Mouse (Mus musculus): ENCODE data around the gene A930018P22Rik. TPM values are rescaled to one million over a fixed set of nuclear protein-coding genes. Genes with fewer than 3 reads are reported as not detected.
"Not testable (repeated sequence)": the region's sequence is repeated elsewhere in the genome, so short reads cannot be mapped to it uniquely, and the experiment has no call there.

Gene A930018P22Rik
- not detected for total RNA-seq (2021)

GRCm38 (mm10) chr2:104122505-104123378, at the start of gene A930018P22Rik:
Gene A930018P22Rik (plus strand): TSS chr2:104122769.
- DNase-seq: peak; percentile 84 to 87

DNA sequence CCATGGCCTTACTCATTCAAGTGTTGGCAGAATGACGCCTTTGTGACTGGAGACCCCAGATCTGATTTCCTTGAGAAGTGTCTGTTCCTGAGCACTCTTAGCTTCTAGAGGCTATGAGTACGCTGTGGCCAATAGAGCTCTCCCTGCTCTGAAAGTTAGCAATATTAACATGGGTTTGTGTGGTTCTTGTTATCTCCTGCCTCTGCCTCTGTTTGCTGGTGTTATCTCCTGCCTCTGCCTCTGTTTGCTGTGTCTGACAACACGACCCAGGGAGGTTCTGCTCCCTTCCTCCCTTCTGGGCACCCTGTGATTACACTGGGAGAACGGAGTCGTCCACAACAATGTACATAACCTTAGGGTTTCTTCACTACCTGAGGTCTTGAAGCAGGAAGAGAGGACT, 44.3 kb upstream of the A930018P22Rik start:
- not testable (repeated sequence) for DNase-seq

GRCm38 (mm10) chr2:104081436-104082050, 41.0 kb upstream of the A930018P22Rik start:
- not testable (repeated sequence) for DNase-seq

DNA sequence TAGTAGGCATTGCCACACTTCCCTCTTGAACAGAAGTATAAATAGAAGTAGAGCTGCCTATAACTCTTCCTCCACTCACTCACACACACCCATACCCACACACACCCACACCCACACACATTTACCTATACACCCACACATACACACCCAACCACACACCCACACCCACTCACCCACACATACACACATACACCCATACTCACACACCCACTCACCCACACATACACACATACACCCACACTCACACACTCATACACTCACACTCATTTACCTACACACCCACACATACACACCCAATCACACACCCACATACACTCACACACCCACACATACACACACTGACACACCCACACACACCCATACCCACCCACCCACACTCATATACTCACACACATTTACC, 40.1 kb upstream of the A930018P22Rik start:
- DNase-seq: no peak

- not testable (repeated sequence) for DNase-seq
Observed at GRCm38 (mm10) chr2:104084027-104084426, 38.5 kb upstream of the A930018P22Rik start.

GRCm38 (mm10) chr2:104087562-104087961, 35.0 kb upstream of the A930018P22Rik start:
- not testable (repeated sequence) for DNase-seq

DNA sequence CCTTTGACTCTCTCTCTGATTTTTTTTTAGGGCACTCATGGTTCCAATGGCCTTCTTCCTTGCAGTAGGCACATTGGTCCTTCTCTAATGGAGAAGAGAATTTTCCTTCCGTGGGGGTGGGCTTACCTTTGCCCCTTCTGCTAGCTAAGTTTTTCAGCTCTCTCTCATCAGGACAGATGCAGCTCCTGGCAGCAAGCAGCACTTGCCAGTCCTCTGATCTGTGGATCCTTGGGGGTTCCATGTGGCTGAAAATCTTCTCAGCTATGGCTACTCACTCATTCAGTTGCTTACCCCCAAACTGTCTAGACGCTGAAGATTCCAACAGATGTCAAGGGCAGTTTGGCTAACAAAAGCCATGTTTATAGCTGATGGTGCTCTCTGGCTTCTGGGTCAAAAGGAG, 29.3 kb upstream of the A930018P22Rik start:
- DNase-seq: no peak

GRCm38 (mm10) chr2:104095741-104096213, 26.8 kb upstream of the A930018P22Rik start, which contains the start of gene Cd59a:
Gene Cd59a (plus strand): TSS chr2:104095801.
- peak; percentile 25 to 31 for DNase-seq

GRCm38 (mm10) chr2:104096256-104096655, 26.3 kb upstream of the A930018P22Rik start:
- DNase-seq: no peak

DNA sequence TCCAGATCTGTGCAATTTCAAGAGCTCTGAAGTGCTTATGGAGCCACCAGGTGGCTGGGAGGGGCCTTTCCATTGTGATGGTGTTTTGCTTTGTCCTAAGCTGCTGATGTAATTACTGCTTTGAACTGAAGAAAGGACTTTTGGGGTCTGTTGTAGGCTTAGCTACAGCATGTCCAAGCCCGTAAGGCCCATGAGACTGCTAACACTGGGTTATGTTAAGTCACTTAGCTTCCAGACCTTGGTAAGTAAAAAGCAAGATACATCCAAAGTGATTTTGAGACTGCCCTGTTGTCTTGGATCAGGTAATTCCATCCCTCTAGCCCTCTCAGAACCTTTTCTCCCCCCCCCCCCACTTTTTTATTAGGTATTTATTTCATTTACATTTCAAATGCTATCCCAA, 25.8 kb upstream of the A930018P22Rik start:
- not testable (repeated sequence) for DNase-seq

DNA sequence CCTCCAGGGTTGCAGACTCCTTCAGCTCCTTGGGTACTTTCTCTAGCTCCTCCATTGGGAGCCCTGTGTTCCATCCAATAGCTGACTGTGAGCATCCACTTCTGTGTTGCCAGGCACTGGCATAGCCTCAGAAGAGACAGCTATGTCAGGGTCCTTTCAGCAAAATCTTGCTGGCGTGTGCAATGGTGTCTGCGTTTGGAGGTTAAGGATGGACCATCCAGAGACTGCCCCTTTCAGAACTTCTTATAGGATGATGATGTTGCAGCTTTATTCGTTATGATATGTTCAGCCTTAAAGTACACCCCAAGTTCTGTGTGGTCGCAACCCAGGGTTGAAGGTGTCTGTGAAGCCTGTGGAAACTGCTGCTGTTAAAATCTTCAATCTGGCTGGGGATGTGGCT, 25.2 kb upstream of the A930018P22Rik start:
- not testable (repeated sequence) for DNase-seq

DNA sequence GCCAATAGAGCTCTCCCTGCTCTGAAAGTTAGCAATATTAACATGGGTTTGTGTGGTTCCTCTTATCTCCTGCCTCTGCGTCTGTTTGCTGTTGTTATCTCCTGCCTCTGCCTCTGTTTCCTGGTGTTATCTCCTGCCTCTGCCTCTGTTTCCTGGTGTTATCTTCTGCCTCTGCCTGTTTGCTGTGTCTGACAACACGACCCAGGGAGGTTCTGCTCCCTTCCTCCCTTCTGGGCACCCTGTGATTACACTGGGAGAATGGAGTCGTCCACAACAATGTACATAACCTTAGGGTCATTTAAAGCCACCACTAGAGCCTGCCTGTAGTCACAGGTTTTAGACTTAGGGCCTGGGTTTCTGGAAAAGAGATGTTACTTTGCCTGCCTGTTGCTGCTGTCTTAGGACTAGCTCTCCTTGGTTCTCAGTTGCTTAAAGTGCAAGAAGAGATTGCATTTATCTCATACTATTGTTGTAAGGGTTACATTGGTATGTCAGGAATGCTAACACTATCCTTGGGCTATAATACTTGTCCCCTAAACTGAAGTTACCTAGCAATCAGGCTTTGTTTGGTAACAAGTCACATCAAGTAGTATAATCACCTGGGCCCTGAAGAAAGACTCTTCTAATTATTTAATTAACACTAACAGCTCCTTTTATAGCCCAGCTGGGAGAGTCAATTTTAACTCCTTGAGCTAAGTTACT, 23.9 kb upstream of the A930018P22Rik start:
- no peak for DNase-seq

DNA sequence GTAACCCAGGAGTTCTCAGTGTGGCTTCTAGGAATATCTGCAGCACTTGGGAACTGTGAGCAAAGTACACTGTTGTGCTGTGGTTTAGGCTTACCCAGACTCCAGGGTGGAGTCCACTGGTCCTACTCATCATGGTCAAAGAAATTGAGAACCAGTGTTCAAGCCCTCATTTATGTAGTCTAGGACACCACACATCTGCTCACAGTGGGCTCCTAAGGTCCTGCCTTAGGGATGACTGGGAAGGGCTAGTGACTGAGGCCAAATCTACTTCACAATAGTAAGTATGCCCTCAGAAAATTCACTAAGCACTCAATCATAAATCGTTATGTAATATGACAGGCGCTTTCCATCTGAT, 23.4 kb upstream of the A930018P22Rik start:
- no peak for DNase-seq

DNA sequence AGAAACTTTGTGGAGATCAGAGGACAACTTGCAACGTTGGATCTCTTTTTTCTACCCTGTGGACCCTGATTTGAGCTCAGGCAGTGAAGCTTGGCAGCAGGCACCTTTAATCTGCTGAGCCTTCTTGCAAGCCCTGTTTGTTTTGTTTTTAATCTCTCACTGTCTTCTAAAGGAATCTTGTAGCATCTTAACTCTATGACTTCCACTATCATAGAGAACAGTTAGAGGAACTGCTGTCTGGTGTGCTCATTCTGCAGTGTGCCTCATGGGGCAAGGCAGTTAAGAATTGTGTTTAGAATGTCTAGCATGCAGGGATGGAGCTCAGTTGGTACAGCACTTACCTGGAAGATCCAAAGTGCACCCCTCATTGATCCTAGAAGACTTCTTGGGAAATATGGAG, 22.6 kb upstream of the A930018P22Rik start:
- DNase-seq: no peak

DNA sequence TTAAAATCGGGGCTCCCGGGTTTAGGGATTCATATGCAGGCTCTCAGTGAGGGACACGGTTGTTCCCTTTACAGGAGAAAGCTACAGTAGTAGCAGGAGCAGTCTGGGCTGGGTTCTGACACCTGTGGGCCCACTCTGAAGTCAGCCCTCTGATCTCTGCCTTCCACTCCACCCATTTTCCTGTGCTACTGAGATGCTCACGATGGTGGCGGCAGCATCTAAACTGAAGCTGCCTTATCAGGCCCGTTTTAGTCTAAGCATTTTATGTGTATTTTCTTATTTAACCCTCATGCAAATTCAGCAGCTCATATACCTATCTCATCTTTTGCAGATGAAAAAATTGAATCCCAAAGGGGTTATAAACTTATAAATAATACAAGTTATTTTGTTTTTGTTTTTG, 17.8 kb upstream of the A930018P22Rik start:
- no peak for DNase-seq

GRCm38 (mm10) chr2:104109021-104109420, 13.5 kb upstream of the A930018P22Rik start:
- not testable (repeated sequence) for DNase-seq

DNA sequence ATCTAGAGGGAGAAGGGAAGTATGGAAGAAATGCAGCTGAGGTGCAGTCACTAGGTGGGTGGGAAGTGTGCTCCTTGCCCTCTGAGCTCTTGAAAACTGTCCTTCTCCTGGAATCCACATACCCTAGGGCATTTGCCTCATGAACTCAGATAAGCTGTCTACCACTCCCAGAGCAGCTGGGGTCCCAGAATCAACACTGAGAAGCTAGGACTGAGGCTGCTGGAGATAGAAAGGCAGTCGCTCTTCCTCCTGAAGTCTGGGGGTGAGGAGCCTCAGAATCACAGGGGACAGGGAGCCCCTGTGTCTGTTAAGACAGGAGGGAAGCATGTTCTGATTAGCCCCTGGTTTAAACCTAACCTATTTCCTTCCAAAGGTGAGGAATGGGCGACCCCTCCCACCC, 13.0 kb upstream of the A930018P22Rik start:
- DNase-seq: no peak

- DNase-seq: no peak
Observed at GRCm38 (mm10) chr2:104110031-104110430, 12.5 kb upstream of the A930018P22Rik start.

DNA sequence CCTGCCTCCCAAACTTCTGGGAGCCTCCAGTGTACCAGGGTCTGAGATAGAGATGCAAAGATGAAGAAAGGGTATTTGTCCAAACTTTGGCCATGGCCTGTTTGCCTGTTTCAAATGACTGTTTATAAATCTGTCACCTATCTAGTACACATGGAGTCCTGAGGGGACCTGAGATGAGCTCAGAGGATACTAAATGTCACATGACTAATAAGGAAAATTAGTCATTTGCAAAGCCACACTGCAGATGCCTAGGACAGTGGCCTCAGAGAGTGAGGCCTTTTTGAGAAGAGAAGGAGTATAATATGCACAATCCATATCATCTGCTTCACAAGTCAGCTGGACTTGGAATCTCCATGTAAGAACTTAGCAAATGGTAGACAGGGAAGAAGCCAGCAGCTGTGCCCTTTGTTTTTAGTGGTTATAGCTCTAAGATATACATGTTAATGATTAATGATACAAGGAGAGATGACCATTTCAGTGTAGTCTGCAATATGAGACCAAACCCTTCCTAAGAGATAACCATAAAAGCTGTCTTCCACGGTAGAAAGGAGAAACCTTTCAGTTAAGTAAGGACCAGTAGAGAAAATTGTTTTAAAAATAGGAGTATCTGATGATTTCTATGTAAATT, 11.3 kb upstream of the A930018P22Rik start:
- DNase-seq: not testable (repeated sequence)

GRCm38 (mm10) chr2:104113563-104113962, 9.0 kb upstream of the A930018P22Rik start:
- DNase-seq: not testable (repeated sequence)

DNA sequence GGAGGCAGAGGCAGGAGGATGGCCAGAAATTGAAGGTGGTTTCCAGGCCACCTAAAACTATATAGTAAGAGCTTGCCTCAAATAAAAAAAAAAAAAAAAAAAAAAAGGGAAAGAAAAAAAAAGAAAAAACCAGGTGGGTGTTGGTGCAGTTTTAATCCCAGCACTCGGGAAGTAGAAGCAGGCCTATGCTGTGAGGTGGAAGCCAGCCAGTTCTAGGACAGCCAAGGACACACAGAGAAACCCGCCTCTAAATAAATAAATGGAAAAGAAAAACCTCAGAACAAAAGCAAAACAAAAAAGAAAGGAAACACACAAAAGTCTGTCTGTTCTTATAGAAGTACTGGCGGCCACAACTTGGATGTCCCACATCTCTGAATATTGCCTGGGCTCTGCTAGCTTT, 7.7 kb upstream of the A930018P22Rik start:
- no peak for DNase-seq

DNA sequence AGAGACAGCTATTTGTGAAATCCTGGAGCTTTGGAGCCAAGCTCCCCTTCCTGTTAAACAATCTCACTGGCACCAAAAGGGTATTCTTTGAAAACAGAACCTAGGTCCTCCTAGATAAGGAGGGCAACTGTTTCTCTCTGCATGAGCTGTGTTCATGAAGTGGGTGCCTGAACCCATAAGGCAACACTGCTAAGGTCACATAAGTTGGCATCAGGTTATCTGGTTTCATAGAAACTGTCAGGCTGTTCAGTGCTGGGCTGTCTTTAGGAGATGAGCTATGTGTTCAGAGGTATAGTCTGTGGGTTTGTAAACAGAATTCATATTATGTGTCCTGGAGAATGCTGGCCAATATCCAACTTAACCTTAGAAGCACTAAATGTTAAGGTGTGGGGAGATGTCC, 5.4 kb upstream of the A930018P22Rik start:
- not testable (repeated sequence) for DNase-seq

Data from layer of hippocampus, postnatal 36 days (tissue).